Mouse (Mus musculus): ENCODE data around the gene Cox5b. TPM values are rescaled to one million over a fixed set of nuclear protein-coding genes. Genes with fewer than 3 reads are reported as not detected.
A peak's percentile ranks its signal among the peaks of the same experiment; 100 is the strongest.

Gene Cox5b
- polyA plus RNA-seq, 1 experiment = 654 TPM

DNA sequence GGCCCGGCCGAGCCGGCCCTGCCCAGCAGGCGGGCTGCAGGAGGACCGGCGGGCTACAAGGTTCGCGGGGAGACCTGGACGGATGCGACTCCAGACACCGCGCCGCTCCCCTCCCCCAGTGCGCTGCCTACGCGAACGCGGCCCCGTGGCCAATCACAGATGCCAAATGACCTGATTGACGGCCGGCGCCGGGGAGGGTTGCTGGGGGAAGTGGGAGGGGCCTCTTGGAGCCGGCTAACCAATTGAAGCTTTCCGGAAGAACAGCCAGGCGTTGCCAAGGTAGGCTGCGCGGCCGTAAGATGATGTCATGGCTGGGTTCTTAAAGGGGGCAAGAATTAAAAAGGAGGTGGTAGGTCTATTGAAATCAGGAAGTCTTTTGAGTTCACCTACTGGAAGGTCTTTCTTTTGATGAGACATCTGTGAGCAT lies 18.6 kb downstream of the Cox5b start, which contains the start of gene 4933424G06Rik:
TSS of gene 4933424G06Rik (plus strand) at position 296 of the 427 bp plus-strand sequence.
- peaks cover 2% of the 10 kb centered on the region; the same call in 1 of the 2 replicates for H3K4me1 ChIP-seq (ENCODE audit: control insufficient read depth, insufficient read depth, low read length)
- peak within 1 kb of the TSS; percentile 80 for H3K27ac ChIP-seq (ENCODE audit: insufficient read depth, low read length)
- peak within 1 kb of the TSS; percentile 86 for H3K4me3 ChIP-seq (ENCODE audit: insufficient read depth, low read length)
- TF ChIP-seq CTCF (IDR thresholded peaks at IDR 0.05; ENCODE audit: extremely low read depth, insufficient read depth, low read length) = no peak
- TF ChIP-seq POLR2A (IDR thresholded peaks at IDR 0.05; ENCODE audit: extremely low read depth, insufficient read depth, low read length) = peak; percentile 89

DNA sequence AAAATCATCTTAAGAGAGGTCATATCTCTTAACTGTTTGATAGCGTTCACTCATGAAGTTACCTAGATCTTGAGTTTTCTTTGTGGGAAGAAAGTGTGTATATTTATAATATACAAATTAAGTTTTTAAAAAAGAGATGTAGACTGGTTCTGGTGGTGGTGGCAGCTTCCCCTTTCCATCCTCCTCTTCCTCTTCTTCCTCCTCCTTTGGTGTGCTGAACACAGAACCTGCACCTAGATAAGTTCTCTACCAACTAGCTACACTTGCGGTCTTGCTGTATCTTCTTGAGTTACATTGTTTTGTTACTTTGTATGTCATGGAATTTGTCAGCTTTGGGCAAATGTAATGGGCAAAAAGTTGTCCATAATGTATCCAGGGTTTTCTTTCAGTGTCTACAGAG lies 19.9 kb downstream of the Cox5b start:
- no peak overlapping the region for H3K4me3 ChIP-seq (ENCODE audit: insufficient read depth, low read length)
- H3K4me1 ChIP-seq (ENCODE audit: control insufficient read depth, insufficient read depth, low read length) = peaks cover 2% of the 10 kb centered on the region; the same call in 1 of the 2 replicates
- no peak overlapping the region for H3K27ac ChIP-seq (ENCODE audit: insufficient read depth, low read length)
- TF ChIP-seq POLR2A (IDR thresholded peaks at IDR 0.05; ENCODE audit: extremely low read depth, insufficient read depth, low read length) (no peak), CTCF (IDR thresholded peaks at IDR 0.05; ENCODE audit: extremely low read depth, insufficient read depth, low read length) (no peak)

DNA sequence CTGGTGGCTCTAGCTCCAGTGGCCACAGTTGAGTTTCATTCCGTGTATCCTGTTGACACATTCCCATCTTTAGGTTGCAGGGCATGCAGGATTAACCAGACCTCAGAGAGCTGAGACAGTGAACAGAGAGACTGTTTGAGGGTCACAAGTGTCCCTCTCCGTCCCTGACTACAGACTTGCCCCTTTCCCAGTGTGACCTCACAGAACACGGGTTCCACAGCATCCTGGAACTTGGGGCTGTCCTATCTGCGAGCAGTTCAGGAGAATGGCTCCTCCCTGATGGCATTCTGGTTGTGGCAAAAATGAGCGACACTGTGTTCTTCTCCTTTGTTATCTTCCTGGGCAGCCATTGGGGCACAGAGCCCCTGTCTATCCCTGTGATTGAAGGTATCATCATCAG lies 23.1 kb downstream of the Cox5b start, which contains the start of gene Actr1b:
TSS of gene Actr1b (minus strand) at position 112 of the 400 bp plus-strand sequence.
- no peak within 1 kb of the TSS for H3K4me3 ChIP-seq (ENCODE audit: insufficient read depth, low read length)
- no peaks in the 10 kb centered on the region for H3K4me1 ChIP-seq (ENCODE audit: control insufficient read depth, insufficient read depth, low read length)
- TF ChIP-seq CTCF (IDR thresholded peaks at IDR 0.05; ENCODE audit: extremely low read depth, insufficient read depth, low read length) = no peak
- no peak for TF ChIP-seq POLR2A (IDR thresholded peaks at IDR 0.05; ENCODE audit: extremely low read depth, insufficient read depth, low read length)
- H3K27ac ChIP-seq (ENCODE audit: insufficient read depth, low read length) = no peak within 1 kb of the TSS

DNA sequence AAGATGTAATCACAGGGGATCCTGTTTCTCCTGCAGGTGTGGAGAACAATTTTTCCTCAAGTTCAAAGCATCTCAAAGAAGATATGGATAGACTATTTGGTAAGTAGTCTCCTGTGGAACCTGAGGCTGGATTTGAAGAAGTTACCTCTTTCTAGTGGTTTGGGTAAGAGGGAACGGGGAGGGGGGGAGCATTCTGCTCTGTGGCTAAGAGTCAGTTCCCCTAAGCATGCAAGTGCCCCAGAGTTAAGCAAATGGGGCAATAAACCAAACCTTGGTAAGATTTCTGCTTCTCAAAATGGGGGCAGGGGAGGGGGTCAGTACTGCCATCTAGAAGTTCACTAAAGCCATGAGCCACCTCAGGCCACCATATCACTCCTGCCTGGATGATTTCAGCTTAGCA lies 27.5 kb downstream of the Cox5b start:
- Histone ChIP-seq H3K27ac (ENCODE audit: insufficient read depth, low read length) (no peak overlapping the region), H3K4me3 (ENCODE audit: insufficient read depth, low read length) (no peak overlapping the region), H3K4me1 (ENCODE audit: control insufficient read depth, insufficient read depth, low read length) (no peaks in the 10 kb centered on the region)
- TF ChIP-seq POLR2A (IDR thresholded peaks at IDR 0.05; ENCODE audit: extremely low read depth, insufficient read depth, low read length) (no peak), CTCF (IDR thresholded peaks at IDR 0.05; ENCODE audit: extremely low read depth, insufficient read depth, low read length) (no peak)

GRCm38 (mm10) chr1:36723146-36724056 lies 32.2 kb downstream of the Cox5b start:
- H3K4me3 ChIP-seq (ENCODE audit: insufficient read depth, low read length) = no peak overlapping the region
- no peak overlapping the region for H3K27ac ChIP-seq (ENCODE audit: insufficient read depth, low read length)
- H3K4me1 ChIP-seq (ENCODE audit: control insufficient read depth, insufficient read depth, low read length) = no peaks in the 10 kb centered on the region
- no peak for TF ChIP-seq POLR2A (IDR thresholded peaks at IDR 0.05; ENCODE audit: extremely low read depth, insufficient read depth, low read length)
- no peak for TF ChIP-seq CTCF (IDR thresholded peaks at IDR 0.05; ENCODE audit: extremely low read depth, insufficient read depth, low read length)

DNA sequence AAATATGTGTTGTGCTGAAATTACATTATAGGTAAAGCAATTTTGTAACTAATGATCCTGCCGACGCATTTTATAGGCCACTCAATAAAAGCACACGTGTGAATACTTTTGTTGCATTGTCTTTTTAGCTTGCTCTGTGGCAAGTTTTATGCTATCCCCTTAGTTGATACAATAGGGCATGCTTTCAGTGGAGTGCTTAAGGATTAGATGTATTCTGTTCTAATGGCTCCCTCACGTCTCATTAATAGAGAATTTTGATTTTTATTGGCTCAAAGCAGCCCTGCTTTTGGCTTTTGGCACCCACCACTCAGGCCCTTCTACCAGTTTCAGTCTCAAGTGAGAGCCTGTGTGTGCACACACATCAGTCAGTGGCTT lies 32.8 kb downstream of the Cox5b start:
- TF ChIP-seq CTCF (IDR thresholded peaks at IDR 0.05; ENCODE audit: extremely low read depth, insufficient read depth, low read length) (no peak), POLR2A (IDR thresholded peaks at IDR 0.05; ENCODE audit: extremely low read depth, insufficient read depth, low read length) (no peak)
- H3K4me1 ChIP-seq (ENCODE audit: control insufficient read depth, insufficient read depth, low read length) = no peaks in the 10 kb centered on the region
- H3K4me3 ChIP-seq (ENCODE audit: insufficient read depth, low read length) = no peak overlapping the region
- H3K27ac ChIP-seq (ENCODE audit: insufficient read depth, low read length) = no peak overlapping the region

- TF ChIP-seq POLR2A (IDR thresholded peaks at IDR 0.05; ENCODE audit: extremely low read depth, insufficient read depth, low read length) (no peak), CTCF (IDR thresholded peaks at IDR 0.05; ENCODE audit: extremely low read depth, insufficient read depth, low read length) (peak; percentile 84)
Measured at GRCm38 (mm10) chr1:36737300-36737699, 46.1 kb downstream of the Cox5b start.

DNA sequence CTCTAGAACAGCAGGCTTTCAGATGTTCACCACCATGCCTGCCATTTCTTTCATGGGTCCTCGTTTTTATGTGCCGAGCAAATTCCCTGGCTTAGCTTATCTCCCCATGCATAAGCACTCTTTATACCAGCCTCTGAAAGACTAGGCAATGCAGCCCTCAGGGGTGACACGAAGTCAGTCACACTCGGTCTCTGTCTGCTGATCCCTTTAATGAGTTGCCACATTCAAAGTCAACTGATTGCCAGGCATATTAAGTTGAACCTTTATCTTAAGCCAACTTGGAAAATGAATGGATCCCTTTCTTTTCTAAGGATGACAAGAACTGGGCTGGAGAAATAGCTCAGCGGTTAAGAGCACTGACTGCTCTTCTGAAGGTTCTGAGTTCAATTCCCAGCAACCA lies 48.0 kb downstream of the Cox5b start:
- Histone ChIP-seq H3K4me3 (ENCODE audit: insufficient read depth, low read length) (no peak overlapping the region), H3K27ac (ENCODE audit: insufficient read depth, low read length) (no peak overlapping the region), H3K4me1 (ENCODE audit: control insufficient read depth, insufficient read depth, low read length) (peaks cover 2% of the 10 kb centered on the region; the same call in 1 of the 2 replicates)
- TF ChIP-seq CTCF (IDR thresholded peaks at IDR 0.05; ENCODE audit: extremely low read depth, insufficient read depth, low read length) = no peak
- TF ChIP-seq POLR2A (IDR thresholded peaks at IDR 0.05; ENCODE audit: extremely low read depth, insufficient read depth, low read length) = no peak

More at GRCm38 (mm10) chr1:36737300-36737699, 46.1 kb downstream of the Cox5b start:
- Histone ChIP-seq H3K4me3 (ENCODE audit: insufficient read depth, low read length) (no peak overlapping the region), H3K4me1 (ENCODE audit: control insufficient read depth, insufficient read depth, low read length) (no peaks in the 10 kb centered on the region), H3K27ac (ENCODE audit: insufficient read depth, low read length) (no peak overlapping the region)

DNA sequence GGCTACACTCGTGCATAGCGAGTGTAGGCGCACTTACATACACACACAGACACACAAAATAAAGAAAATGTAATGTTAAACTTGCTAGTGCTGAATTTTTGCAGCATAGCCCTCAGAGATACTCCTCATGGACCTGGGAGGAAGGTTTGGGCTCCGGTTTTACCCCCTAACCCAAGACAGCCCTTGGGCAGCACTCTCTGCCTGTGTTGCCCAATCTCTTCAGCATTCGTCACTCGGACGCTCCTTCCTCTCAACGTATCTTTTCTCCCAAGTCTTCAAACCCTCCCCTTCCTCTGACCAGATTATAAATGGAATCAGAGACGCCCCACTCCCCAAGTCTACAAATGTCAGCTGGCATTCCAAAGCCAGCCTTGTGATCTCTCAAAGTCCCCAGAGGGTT lies 51.8 kb downstream of the Cox5b start:
- Histone ChIP-seq H3K4me3 (ENCODE audit: insufficient read depth, low read length) (no peak overlapping the region), H3K27ac (ENCODE audit: insufficient read depth, low read length) (no peak overlapping the region), H3K4me1 (ENCODE audit: control insufficient read depth, insufficient read depth, low read length) (peaks cover 2% of the 10 kb centered on the region; the same call in 1 of the 2 replicates)
- TF ChIP-seq POLR2A (IDR thresholded peaks at IDR 0.05; ENCODE audit: extremely low read depth, insufficient read depth, low read length) (no peak), CTCF (IDR thresholded peaks at IDR 0.05; ENCODE audit: extremely low read depth, insufficient read depth, low read length) (no peak)

Other genes starting within 250 kb of the Cox5b start
- 33.0 and 33.3 TPM in 2 replicates for gene Lman2l, start 246.2 kb upstream of the Cox5b start, polyA plus RNA-seq (2012; rRNA removed)
- gene Cnnm4, start 219.8 kb upstream of the Cox5b start, polyA plus RNA-seq (2012; rRNA removed) = 6.5 and 7.0 TPM in 2 replicates
- gene Cnnm3, start 179.6 kb upstream of the Cox5b start, polyA plus RNA-seq (2012; rRNA removed) = 26.0 and 26.6 TPM in 2 replicates
- gene Ankrd23, start 154.6 kb upstream of the Cox5b start, polyA plus RNA-seq (2012; rRNA removed) = 9.3 and 10.4 TPM in 2 replicates
- 0.04 and 0.06 TPM in 2 replicates for gene Gm42417, start 152.0 kb upstream of the Cox5b start, polyA plus RNA-seq (2012; rRNA removed)
- gene Ankrd39, start 144.0 kb upstream of the Cox5b start, polyA plus RNA-seq (2012; rRNA removed) = 19.2 and 20.0 TPM in 2 replicates
- 10.8 and 11.7 TPM in 2 replicates for gene Sema4c, start 133.1 kb upstream of the Cox5b start, polyA plus RNA-seq (2012; rRNA removed)
- 0.89 and 1.3 TPM in 2 replicates for gene Fam178b, start 8.3 kb upstream of the Cox5b start, polyA plus RNA-seq (2012; rRNA removed)
- 0.15 and 0.62 TPM in 2 replicates for gene 4933424G06Rik, start 18.7 kb downstream of the Cox5b start, polyA plus RNA-seq (2012; rRNA removed)
- 479 and 532 TPM in 2 replicates for gene Actr1b, start 23.0 kb downstream of the Cox5b start, polyA plus RNA-seq (2012; rRNA removed)
- 2.0 and 2.2 TPM in 2 replicates for gene Zap70, start 70.3 kb downstream of the Cox5b start, polyA plus RNA-seq (2012; rRNA removed)

Measured in cortical plate, adult 2 months (tissue).